ENCODE assay signal across 9 mouse cellular contexts in genomic region chr8:92363217-92364147, GRCm38 (mm10). TPM values are rescaled to one million over a fixed set of nuclear protein-coding genes. Genes with fewer than 3 reads are reported as not detected.
DNase-seq lines count a peak whose midpoint lies in the region; ATAC-seq lines count a peak whose summit lies in the region.
"Had no signal": no experiment of that assay in that cellular context is flagged by ENCODE, and none has a peak within 500 bp of the region (broad histone marks: within the 10 kb centered on the region; RNA-seq: fewer than 3 reads in every experiment).

No protein-coding gene starts in this region.

- peak overlapping the region; percentile 80 for H3K9ac ChIP-seq in midbrain, embryonic 12.5 days (replicated peaks)

- no peaks in the 10 kb centered on the region for H3K9me3 ChIP-seq in hindbrain, embryonic 10.5 days
- no peaks in the 10 kb centered on the region for H3K9me3 ChIP-seq in midbrain, embryonic 12.5 days

- ATAC-seq in midbrain, embryonic 12.5 days (ENCODE audit: low FRiP score, low read depth): no peak
- no peak for ATAC-seq in megakaryocyte-erythroid progenitor cell, adult 5-6 weeks (replicated peaks; ENCODE audit: low FRiP score, low TSS enrichment, poor library complexity, severe bottlenecking)

- H3K27me3 ChIP-seq in hindbrain, embryonic 10.5 days (ENCODE audit: insufficient read depth, poor library complexity, severe bottlenecking): peaks cover 82% of the 10 kb centered on the region
- peaks cover 45% of the 10 kb centered on the region for H3K27me3 ChIP-seq in midbrain, embryonic 12.5 days

- H3K36me3 ChIP-seq in hindbrain, embryonic 10.5 days: peaks cover 26% of the 10 kb centered on the region
- peaks cover 15% of the 10 kb centered on the region for H3K36me3 ChIP-seq in midbrain, embryonic 12.5 days

- WGBS in hindbrain, embryonic 10.5 days: 3% methylated on average over 45 of the region's 45 CpGs
- 1% methylated on average over 45 of the region's 45 CpGs for WGBS in midbrain, embryonic 12.5 days

- H3K27ac ChIP-seq in hindbrain, embryonic 10.5 days: peak overlapping the region; percentile 94
- peak overlapping the region; percentile 87 for H3K27ac ChIP-seq in midbrain, embryonic 12.5 days (replicated peaks)

- intact Hi-C loops in left cerebral cortex, postnatal 4 days (cut with DNase I): loop anchor here (5.0 kb wide), 2 partner anchors 309 to 359 kb away; partner anchors contain the start of gene Irx6
- intact Hi-C loops in left cerebral cortex, postnatal 10 days (cut with DNase I): loop anchor here (2.0 to 5.0 kb wide), 3 partner anchors 309 to 634 kb away; partner anchors contain the start of gene Irx3

- peak; percentile 53 for DNase-seq in left cerebral cortex, postnatal 4 days
- DNase-seq in left cerebral cortex, postnatal 10 days (ENCODE audit: extremely low spot score in 1 of 2, low spot score in 2 of 2): no peak
- peak; percentile 66 for DNase-seq in embryo, embryonic 10.5 days (ENCODE audit: low spot score)
- peak; percentile 67 for DNase-seq in hindbrain, embryonic 10.5 days (ENCODE audit: low spot score)
- no peak for DNase-seq in adrenal gland, postnatal 36 days
- DNase-seq in ovary, postnatal 10 days (ENCODE audit: low spot score): no peak

- peaks cover 82% of the 10 kb centered on the region for H3K4me1 ChIP-seq in hindbrain, embryonic 10.5 days (replicated peaks)
- H3K4me1 ChIP-seq in midbrain, embryonic 12.5 days: peaks cover 50% of the 10 kb centered on the region

- H3K4me2 ChIP-seq in midbrain, embryonic 12.5 days (replicated peaks): peak overlapping the region; percentile 69

- peak overlapping the region; percentile 93 for H3K4me3 ChIP-seq in hindbrain, embryonic 10.5 days
- peak overlapping the region; percentile 45 for H3K4me3 ChIP-seq in midbrain, embryonic 12.5 days

RNA-seq across cellular contexts. Expression of gene Irx5, which starts 6.1 kb away (rescaled TPM):
- total RNA-seq in left cerebral cortex, postnatal 4 days (2021): not detected
- not detected for total RNA-seq in left cerebral cortex, postnatal 10 days (2021)
- 24.3 and 29.7 TPM in 2 replicates for polyA plus RNA-seq in hindbrain, embryonic 10.5 days (2016; fragmentation: Nextera tagmentation; extraction: Ambion mirVana)
- polyA plus RNA-seq in midbrain, embryonic 12.5 days (2016; fragmentation: Nextera tagmentation; extraction: Ambion mirVana): 56.5 and 58.1 TPM in 2 replicates
- total RNA-seq in megakaryocyte-erythroid progenitor cell, adult 5-6 weeks (2014; fragmentation: Nextera tagmentation): not detected in 2 replicates
- not detected in 2 replicates for total RNA-seq in megakaryocyte-erythroid progenitor cell, adult 5-6 weeks (2017)
- total RNA-seq in adrenal gland, postnatal 36 days (2021): 1 to 10 TPM; 2.0 to 2.1 TPM
- total RNA-seq: neutrophil, adult 5-6 weeks had no signal

Comparison
In these comparisons a context has a peak if more than half of its experiments do, and no peak if none do; other contexts are left out.
1. DNase-seq: peak in left cerebral cortex, postnatal 4 days (single experiment), embryo, embryonic 10.5 days (single experiment) and hindbrain, embryonic 10.5 days (single experiment); none in left cerebral cortex, postnatal 10 days (0 of 2), adrenal gland, postnatal 36 days (0 of 2) and ovary, postnatal 10 days (single experiment).